10 mouse cellular contexts compared by ENCODE assay signal in genomic region chr5:137608654-137609190, GRCm38 (mm10). TPM values are rescaled to one million over a fixed set of nuclear protein-coding genes. Genes with fewer than 3 reads are reported as not detected.
A peak's percentile ranks its signal among the peaks of the same experiment; 100 is the strongest.
DNase-seq lines count a peak whose midpoint lies in the region; ATAC-seq lines count a peak whose summit lies in the region.
"Had no signal": no experiment of that assay in that cellular context is flagged by ENCODE, and none has a peak within 500 bp of the region (broad histone marks: within the 10 kb centered on the region; RNA-seq: fewer than 3 reads in every experiment).

No protein-coding gene starts in this region.

- no peak for ATAC-seq in embryonic facial prominence, embryonic 14.5 days (ENCODE audit: low read depth)
- no peak for ATAC-seq in intestine, embryonic 15.5 days
- no peak for ATAC-seq in neural tube, embryonic 12.5 days (ENCODE audit: low FRiP score, low read depth)
- no peak for ATAC-seq in frontal cortex, adult (ENCODE audit: low TSS enrichment)

- H3K9ac ChIP-seq in embryonic facial prominence, embryonic 14.5 days (ENCODE audit: low read depth, low read length): peak overlapping the region; percentile 59
- peak overlapping the region; percentile 28; the same call in 1 of the 2 replicates for H3K9ac ChIP-seq in intestine, embryonic 15.5 days
- no peak overlapping the region for H3K9ac ChIP-seq in neural tube, embryonic 12.5 days

- H3K27me3 ChIP-seq in embryonic facial prominence, embryonic 14.5 days (replicated peaks; ENCODE audit: control insufficient read depth, insufficient read depth, low read length): no peaks in the 10 kb centered on the region
- H3K27me3 ChIP-seq in intestine, embryonic 15.5 days (replicated peaks): no peaks in the 10 kb centered on the region
- peaks cover 20% of the 10 kb centered on the region; the same call in 1 of the 2 replicates for H3K27me3 ChIP-seq in neural tube, embryonic 12.5 days (replicated peaks)

- H3K4me1 ChIP-seq in embryonic facial prominence, embryonic 14.5 days (ENCODE audit: control insufficient read depth, insufficient read depth, low read length): peaks cover 53% of the 10 kb centered on the region
- peaks cover 54% of the 10 kb centered on the region for H3K4me1 ChIP-seq in intestine, embryonic 15.5 days (replicated peaks)
- peaks cover 34% of the 10 kb centered on the region for H3K4me1 ChIP-seq in neural tube, embryonic 12.5 days

- peak; percentile 28 to 51 for DNase-seq in kidney, postnatal 4 days
- DNase-seq in kidney, postnatal 14 days: no peak
- DNase-seq in embryonic facial prominence, embryonic 14.5 days (ENCODE audit: low spot score): no peak
- DNase-seq in left cerebral cortex, postnatal 4 days: no peak
- no peak for DNase-seq in thymus, adult 18-20 months
- DNase-seq: cerebellum, adult 8-10 months; heart, adult 2 months had no signal

- intact Hi-C loops in left cerebral cortex, postnatal 4 days (cut with DNase I): no loop called here

- WGBS in embryonic facial prominence, embryonic 14.5 days: 13% methylated on average over 21 of the region's 23 CpGs
- 30% methylated on average over 23 of the region's 23 CpGs for whole genome bisulfite sequencing in intestine, embryonic 15.5 days
- WGBS in neural tube, embryonic 12.5 days: 12% methylated on average over 23 of the region's 23 CpGs

- H3K4me3 ChIP-seq in embryonic facial prominence, embryonic 14.5 days (ENCODE audit: low read depth, low read length): peak overlapping the region; percentile 32
- peak overlapping the region; percentile 14 for H3K4me3 ChIP-seq in intestine, embryonic 15.5 days (replicated peaks)
- no peak overlapping the region for H3K4me3 ChIP-seq in neural tube, embryonic 12.5 days
- H3K4me3 ChIP-seq: heart, adult 2 months had no signal

- no peak overlapping the region for H3K27ac ChIP-seq in embryonic facial prominence, embryonic 14.5 days (replicated peaks; ENCODE audit: low read depth, low read length)
- no peak overlapping the region for H3K27ac ChIP-seq in intestine, embryonic 15.5 days
- H3K27ac ChIP-seq in neural tube, embryonic 12.5 days: no peak overlapping the region
- H3K27ac ChIP-seq: heart, adult 2 months had no signal

- H3K36me3 ChIP-seq in embryonic facial prominence, embryonic 14.5 days (ENCODE audit: control insufficient read depth, insufficient read depth, low read length): peaks cover 39% of the 10 kb centered on the region
- 0 out of 2 replicates have a peak, but pooled peaks cover 8% of the 10 kb centered on the region for H3K36me3 ChIP-seq in intestine, embryonic 15.5 days
- H3K36me3 ChIP-seq in neural tube, embryonic 12.5 days: 0 out of 2 replicates have a peak, but pooled peaks cover 3% of the 10 kb centered on the region

- H3K9me3 ChIP-seq in embryonic facial prominence, embryonic 14.5 days (ENCODE audit: control insufficient read depth, low read length): no peaks in the 10 kb centered on the region
- no peaks in the 10 kb centered on the region for H3K9me3 ChIP-seq in intestine, embryonic 15.5 days
- no peaks in the 10 kb centered on the region for H3K9me3 ChIP-seq in neural tube, embryonic 12.5 days

- H3K4me2 ChIP-seq in embryonic facial prominence, embryonic 14.5 days (ENCODE audit: low read depth, low read length): peak overlapping the region; percentile 62
- peak overlapping the region; percentile 51 for H3K4me2 ChIP-seq in intestine, embryonic 15.5 days (replicated peaks)
- H3K4me2 ChIP-seq in neural tube, embryonic 12.5 days (replicated peaks): peak overlapping the region; percentile 50

RNA-seq across cellular contexts. Expression of gene Pcolce, which starts 4.9 kb away (rescaled TPM):
- 242 and 292 TPM in 2 replicates for polyA plus RNA-seq in embryonic facial prominence, embryonic 14.5 days (2014; fragmentation: Nextera tagmentation; extraction: Ambion mirVana)
- polyA plus RNA-seq in intestine, embryonic 15.5 days (2015; fragmentation: Nextera tagmentation; extraction: Ambion mirVana): 103 and 109 TPM in 2 replicates
- 51.8 and 52.0 TPM in 2 replicates for polyA plus RNA-seq in neural tube, embryonic 12.5 days (2016; fragmentation: Nextera tagmentation; extraction: Ambion mirVana)
- 10 to 100 TPM; 12.6 to 15.1 TPM for total RNA-seq in left cerebral cortex, postnatal 4 days (2021)

RNA-seq across cellular contexts. Expression of gene Mospd3, which starts 7.9 kb away (rescaled TPM):
- 43.0 and 45.6 TPM in 2 replicates for polyA plus RNA-seq in embryonic facial prominence, embryonic 14.5 days (2014; fragmentation: Nextera tagmentation; extraction: Ambion mirVana)
- polyA plus RNA-seq in intestine, embryonic 15.5 days (2015; fragmentation: Nextera tagmentation; extraction: Ambion mirVana): 24.6 and 29.6 TPM in 2 replicates
- 36.8 and 42.1 TPM in 2 replicates for polyA plus RNA-seq in neural tube, embryonic 12.5 days (2016; fragmentation: Nextera tagmentation; extraction: Ambion mirVana)
- 10 to 100 TPM; 55.0 to 57.1 TPM for total RNA-seq in left cerebral cortex, postnatal 4 days (2021)

RNA-seq across cellular contexts. Expression of gene Fbxo24, which starts 20.1 kb away (rescaled TPM):
- 0.10 and 0.25 TPM in 2 replicates for polyA plus RNA-seq in embryonic facial prominence, embryonic 14.5 days (2014; fragmentation: Nextera tagmentation; extraction: Ambion mirVana)
- 0.15 TPM in 1 of 2 replicates, not detected in the other for polyA plus RNA-seq in intestine, embryonic 15.5 days (2015; fragmentation: Nextera tagmentation; extraction: Ambion mirVana)
- polyA plus RNA-seq in neural tube, embryonic 12.5 days (2016; fragmentation: Nextera tagmentation; extraction: Ambion mirVana): 0.11 and 0.39 TPM in 2 replicates
- total RNA-seq in left cerebral cortex, postnatal 4 days (2021): under 1 TPM in 1 of 2 experiments, not detected in 1; 0.20 TPM

RNA-seq across cellular contexts. Expression of gene Lrch4, which starts 20.2 kb away (rescaled TPM):
- polyA plus RNA-seq in embryonic facial prominence, embryonic 14.5 days (2014; fragmentation: Nextera tagmentation; extraction: Ambion mirVana): 36.5 and 40.1 TPM in 2 replicates
- polyA plus RNA-seq in intestine, embryonic 15.5 days (2015; fragmentation: Nextera tagmentation; extraction: Ambion mirVana): 34.7 and 36.3 TPM in 2 replicates
- polyA plus RNA-seq in neural tube, embryonic 12.5 days (2016; fragmentation: Nextera tagmentation; extraction: Ambion mirVana): 29.4 and 32.5 TPM in 2 replicates
- total RNA-seq in left cerebral cortex, postnatal 4 days (2021): 10 to 100 TPM; 13.7 to 13.9 TPM

RNA-seq across cellular contexts. Expression of gene Gm20605, which starts 20.3 kb away (rescaled TPM):
- 6.4 and 6.6 TPM in 2 replicates for polyA plus RNA-seq in embryonic facial prominence, embryonic 14.5 days (2014; fragmentation: Nextera tagmentation; extraction: Ambion mirVana)
- polyA plus RNA-seq in intestine, embryonic 15.5 days (2015; fragmentation: Nextera tagmentation; extraction: Ambion mirVana): 7.4 and 8.0 TPM in 2 replicates
- 8.9 and 9.4 TPM in 2 replicates for polyA plus RNA-seq in neural tube, embryonic 12.5 days (2016; fragmentation: Nextera tagmentation; extraction: Ambion mirVana)
- 10 to 100 TPM in 1 of 2 experiments, 1 to 10 TPM in 1; 9.9 to 10.2 TPM for total RNA-seq in left cerebral cortex, postnatal 4 days (2021)

Comparison
In these comparisons a context has a peak if more than half of its experiments do, and no peak if none do; other contexts are left out.
1. DNase-seq: peak in kidney, postnatal 4 days (2 of 2); none in kidney, postnatal 14 days (single experiment), embryonic facial prominence, embryonic 14.5 days (single experiment), left cerebral cortex, postnatal 4 days (single experiment) and thymus, adult 18-20 months (0 of 2).
2. Peak in every context shown above with its lines, with median percentiles within 50 percentile points of each other: H3K4me2 ChIP-seq.